Comparison of ENCODE assay signal across 11 mouse cellular contexts in genomic region chr13:79029974-79030373, GRCm38 (mm10).
A peak's percentile ranks its signal among the peaks of the same experiment; 100 is the strongest.
DNase-seq lines count a peak whose midpoint lies in the region; ATAC-seq lines count a peak whose summit lies in the region.
"Had no signal": no experiment of that assay in that cellular context is flagged by ENCODE, and none has a peak within 500 bp of the region (broad histone marks: within the 10 kb centered on the region; RNA-seq: fewer than 3 reads in every experiment).

No protein-coding gene starts in this region.

- no peak overlapping the region for H3K4me3 ChIP-seq in kidney, embryonic 16.5 days (ENCODE audit: low read length)
- H3K4me3 ChIP-seq in intestine, embryonic 16.5 days (ENCODE audit: low read length): no peak overlapping the region
- H3K4me3 ChIP-seq: erythroblast, embryonic 14.5 days; heart, embryonic 13.5 days; left cerebral cortex, adult 2 months had no signal

- H3K9me3 ChIP-seq in kidney, embryonic 16.5 days (ENCODE audit: low read length): no peaks in the 10 kb centered on the region
- no peaks in the 10 kb centered on the region for H3K9me3 ChIP-seq in intestine, embryonic 16.5 days (ENCODE audit: control insufficient read depth, low read length)
- H3K9me3 ChIP-seq: heart, embryonic 13.5 days had no signal

- peak; percentile 90 for ATAC-seq in kidney, embryonic 16.5 days (ENCODE audit: low FRiP score, low TSS enrichment)
- peak; percentile 85 for ATAC-seq in intestine, embryonic 16.5 days
- no peak for ATAC-seq in activated CD4-positive, CD25-positive, alpha-beta regulatory T cell, adult 4 months

- H3K4me2 ChIP-seq in kidney, embryonic 16.5 days (replicated peaks; ENCODE audit: low read depth, low read length): no peak overlapping the region
- no peak overlapping the region for H3K4me2 ChIP-seq in intestine, embryonic 16.5 days (ENCODE audit: low read depth, low read length)
- H3K4me2 ChIP-seq: heart, embryonic 13.5 days had no signal

- no peaks in the 10 kb centered on the region for H3K36me3 ChIP-seq in kidney, embryonic 16.5 days (ENCODE audit: insufficient read depth, low read length)
- no peaks in the 10 kb centered on the region for H3K36me3 ChIP-seq in intestine, embryonic 16.5 days (ENCODE audit: control insufficient read depth, insufficient read depth, low read length)
- H3K36me3 ChIP-seq: heart, embryonic 13.5 days had no signal

- H3K4me1 ChIP-seq in kidney, embryonic 16.5 days (ENCODE audit: insufficient read depth, low read length): peaks cover 5% of the 10 kb centered on the region
- 0 out of 2 replicates have a peak, but pooled peaks cover 3% of the 10 kb centered on the region for H3K4me1 ChIP-seq in intestine, embryonic 16.5 days (ENCODE audit: control insufficient read depth, insufficient read depth, low read length)

- DNase-seq in kidney, postnatal 36 days: no peak
- peak; percentile 46 for DNase-seq in ES-CJ7 (ENCODE audit: low read depth, low spot score)
- peak; percentile 2 to 5 for DNase-seq in adrenal gland, postnatal 36 days
- DNase-seq in thymus, postnatal 0 days (ENCODE audit: low spot score): no peak
- DNase-seq in layer of hippocampus, adult 11-12 months (ENCODE audit: low spot score): no peak

- H3K27ac ChIP-seq in kidney, embryonic 16.5 days (ENCODE audit: low read length): no peak overlapping the region
- no peak overlapping the region for H3K27ac ChIP-seq in intestine, embryonic 16.5 days (ENCODE audit: low read length)
- H3K27ac ChIP-seq: heart, embryonic 13.5 days; left cerebral cortex, adult 2 months had no signal

- H3K27me3 ChIP-seq in kidney, embryonic 16.5 days (ENCODE audit: insufficient read depth, low read length): no peaks in the 10 kb centered on the region
- no peaks in the 10 kb centered on the region for H3K27me3 ChIP-seq in intestine, embryonic 16.5 days (replicated peaks; ENCODE audit: control insufficient read depth, insufficient read depth, low read length)
- H3K27me3 ChIP-seq: heart, embryonic 13.5 days had no signal

- no peak overlapping the region for H3K9ac ChIP-seq in kidney, embryonic 16.5 days (replicated peaks; ENCODE audit: low read length)
- no peak overlapping the region for H3K9ac ChIP-seq in intestine, embryonic 16.5 days (ENCODE audit: low read depth, low read length)
- H3K9ac ChIP-seq: heart, embryonic 13.5 days had no signal

Comparison
In these comparisons a context has a peak if more than half of its experiments do, and no peak if none do; other contexts are left out.
1. DNase-seq: peak in ES-CJ7 (single experiment) and adrenal gland, postnatal 36 days (2 of 2); none in kidney, postnatal 36 days (0 of 2), thymus, postnatal 0 days (single experiment) and layer of hippocampus, adult 11-12 months (single experiment).